In genomic region chr12:115008434-115008833, GRCm38 (mm10) we compare ENCODE assay signal across 19 mouse cellular contexts.
A peak's percentile ranks its signal among the peaks of the same experiment; 100 is the strongest.
DNase-seq lines count a peak whose midpoint lies in the region; ATAC-seq lines count a peak whose summit lies in the region.
"Had no signal": no experiment of that assay in that cellular context is flagged by ENCODE, and none has a peak within 500 bp of the region (broad histone marks: within the 10 kb centered on the region; RNA-seq: fewer than 3 reads in every experiment).

No protein-coding gene starts in this region.

- H3K27ac ChIP-seq in hindbrain, embryonic 16.5 days (ENCODE audit: low read depth, low read length): no peak overlapping the region
- H3K27ac ChIP-seq: forebrain, embryonic 12.5 days; heart, embryonic 13.5 days; hindbrain, embryonic 14.5 days; limb, embryonic 15.5 days; stomach, embryonic 15.5 days had no signal

- no peak overlapping the region for H3K9ac ChIP-seq in hindbrain, embryonic 16.5 days (ENCODE audit: low read depth, low read length)
- H3K9ac ChIP-seq: forebrain, embryonic 12.5 days; heart, embryonic 13.5 days; hindbrain, embryonic 14.5 days; limb, embryonic 15.5 days; stomach, embryonic 15.5 days had no signal

- no peaks in the 10 kb centered on the region for H3K27me3 ChIP-seq in hindbrain, embryonic 16.5 days (replicated peaks; ENCODE audit: control insufficient read depth, insufficient read depth, low read length)
- H3K27me3 ChIP-seq: forebrain, embryonic 12.5 days; heart, embryonic 13.5 days; limb, embryonic 15.5 days; stomach, embryonic 15.5 days had no signal

- 66% methylated on average over 2 of the region's 2 CpGs for WGBS in hindbrain, embryonic 16.5 days

- no peaks in the 10 kb centered on the region for H3K36me3 ChIP-seq in hindbrain, embryonic 16.5 days (ENCODE audit: control insufficient read depth, insufficient read depth, low read length)
- H3K36me3 ChIP-seq: forebrain, embryonic 12.5 days; heart, embryonic 13.5 days; limb, embryonic 15.5 days; stomach, embryonic 15.5 days had no signal

- H3K4me3 ChIP-seq in hindbrain, embryonic 16.5 days (ENCODE audit: low read length): no peak overlapping the region
- H3K4me3 ChIP-seq: forebrain, embryonic 12.5 days; heart, embryonic 13.5 days; limb, embryonic 15.5 days; stomach, embryonic 15.5 days had no signal

- DNase-seq in 416B (ENCODE audit: low read depth) (peak; percentile 24), adipocyte (ENCODE audit: low spot score) (no peak)
- peak; percentile 25 to 35 for DNase-seq in B cell, adult 2 months
- no peak for DNase-seq in urinary bladder, postnatal 4 days (ENCODE audit: low spot score in 2 of 2)
- no peak for DNase-seq in kidney, adult 18-20 months
- DNase-seq: adrenal gland, postnatal 14 days; cerebellum, adult 8-10 months; heart, adult 11 months; kidney, postnatal 25 days; lung, postnatal 14 days had no signal

- H3K4me2 ChIP-seq in hindbrain, embryonic 16.5 days (ENCODE audit: low read length): no peak overlapping the region
- H3K4me2 ChIP-seq: forebrain, embryonic 12.5 days; heart, embryonic 13.5 days; hindbrain, embryonic 14.5 days; limb, embryonic 15.5 days; stomach, embryonic 15.5 days had no signal

- no peaks in the 10 kb centered on the region for H3K4me1 ChIP-seq in hindbrain, embryonic 16.5 days (ENCODE audit: control insufficient read depth, insufficient read depth, low read depth, low read length)
- H3K4me1 ChIP-seq: forebrain, embryonic 12.5 days; heart, embryonic 13.5 days; limb, embryonic 15.5 days; stomach, embryonic 15.5 days had no signal

- ATAC-seq in common myeloid progenitor, adult 5-6 weeks (replicated peaks; ENCODE audit: low read depth, poor library complexity, severe bottlenecking): peak; percentile 74
- peak; percentile 67 for ATAC-seq in neutrophil, adult 5-6 weeks (ENCODE audit: extremely low read depth, insufficient number of reproducible peaks, low FRiP score, poor library complexity, severe bottlenecking)
- no peak for ATAC-seq in hindbrain, embryonic 16.5 days
- ATAC-seq: intestine, postnatal 0 days had no signal

- peaks cover 17% of the 10 kb centered on the region for H3K9me3 ChIP-seq in hindbrain, embryonic 16.5 days (ENCODE audit: control insufficient read depth, low read length)
- H3K9me3 ChIP-seq: stomach, embryonic 15.5 days had no signal

Comparison
In these comparisons a context has a peak if more than half of its experiments do, and no peak if none do; other contexts are left out.
1. DNase-seq: peak in 416B (single experiment) and B cell, adult 2 months (2 of 2); none in adipocyte (single experiment), urinary bladder, postnatal 4 days (0 of 2) and kidney, adult 18-20 months (single experiment).